Mouse (Mus musculus): ENCODE data around the gene Grhl1.

DNA sequence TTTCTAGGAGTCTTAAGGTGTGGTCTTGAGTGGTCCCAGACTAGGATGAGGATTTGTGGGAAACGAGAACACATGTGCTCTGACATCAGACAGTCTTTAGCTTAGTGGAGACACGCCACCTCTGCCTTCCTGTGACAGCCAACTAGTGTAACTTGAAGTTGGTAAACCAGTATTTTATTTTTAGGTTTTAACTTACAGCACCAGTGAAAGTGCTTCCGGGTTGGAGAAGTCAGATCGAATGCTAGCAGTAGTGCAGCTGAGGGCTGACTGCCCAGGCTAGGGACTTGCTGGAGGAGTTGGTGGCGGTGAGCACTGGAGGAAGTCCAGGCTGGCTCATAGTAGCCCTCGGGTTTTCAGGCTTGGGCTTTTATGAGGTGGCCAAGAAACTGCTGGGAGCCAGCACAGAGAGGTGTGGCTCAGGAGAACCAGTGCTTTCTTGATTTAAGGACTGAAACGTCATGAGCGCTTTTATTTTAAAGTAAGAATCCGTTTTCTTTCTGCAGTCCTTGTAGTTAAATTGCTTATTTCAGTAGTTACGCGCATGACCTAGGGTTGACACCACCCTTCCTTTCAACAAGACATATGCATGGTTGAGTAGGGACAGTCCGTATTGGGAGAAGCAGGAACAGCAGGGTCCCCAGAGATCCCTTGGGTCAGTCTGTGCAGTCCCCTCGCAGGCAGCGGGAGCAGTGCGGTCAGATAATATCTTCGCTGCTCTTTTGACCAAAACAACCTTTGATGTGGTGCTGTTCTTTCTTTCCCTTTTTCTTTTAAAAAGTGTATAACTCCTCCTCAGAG lies 82.2 kb downstream of the Grhl1 start:
- no peak for TF ChIP-seq CTCF (IDR thresholded peaks at IDR 0.05)
- no peak for TF ChIP-seq EP300 (IDR thresholded peaks at IDR 0.05)

All from lung, postnatal 0 days (tissue).